ENCODE assay signal across 9 mouse cellular contexts in genomic region chr12:85662896-85663295, GRCm38 (mm10). TPM values are rescaled to one million over a fixed set of nuclear protein-coding genes. Genes with fewer than 3 reads are reported as not detected.
DNase-seq lines count a peak whose midpoint lies in the region; ATAC-seq and TF ChIP-seq lines count a peak whose summit lies in the region.
"Had no signal": no experiment of that assay in that cellular context is flagged by ENCODE, and none has a peak within 500 bp of the region (broad histone marks: within the 10 kb centered on the region; RNA-seq: fewer than 3 reads in every experiment).

No protein-coding gene starts in this region.

- peak; percentile 56; the same call in 1 of the 2 replicates for ATAC-seq in lung, embryonic 15.5 days (ENCODE audit: borderline replicate concordance, extremely low read depth, low FRiP score, low TSS enrichment)

- TF ChIP-seq RAD21 in CH12.LX (IDR thresholded peaks at IDR 0.05; ENCODE audit: low read depth, low read length), result peak; percentile 95

- intact Hi-C loops in heart, postnatal 10 days (cut with DNase I), result loop anchor here (1.0 kb wide), 2 partner anchors 155 to 167 kb away; no protein-coding TSS in a partner anchor

- TF ChIP-seq CTCF in CH12.LX (conservative IDR thresholded peaks at IDR 0.05 in 1 of 2, IDR thresholded peaks at IDR 0.05 in 1 of 2; ENCODE audit: low read depth in 2 of 2, low read length in 2 of 2), result peak; percentile 30 to 92; a peak in 2 of 4 replicates

- no peak overlapping the region for H3K9ac ChIP-seq in CH12.LX (ENCODE audit: insufficient read depth, low read depth)
- no peak overlapping the region for H3K9ac ChIP-seq in lung, embryonic 15.5 days
- H3K9ac ChIP-seq: heart, embryonic 15.5 days had no signal

- H3K36me3 ChIP-seq in CH12.LX (replicated peaks in 1 of 2; ENCODE audit: control insufficient read depth in 1 of 2, insufficient read depth in 1 of 2, low read length in 1 of 2), result no peaks in the 10 kb centered on the region
- no peaks in the 10 kb centered on the region for H3K36me3 ChIP-seq in lung, embryonic 15.5 days
- H3K36me3 ChIP-seq: heart, embryonic 15.5 days had no signal

- dilution Hi-C loops in CH12.LX (cut with MboI; ENCODE audit: extremely low pct_ligation_motif_present, extremely low pct_unique_long_range_greater_than_20kb, low sequenced_read_pairs), result no loop called here

- no peak for TF ChIP-seq POLR2A in CH12.LX (IDR thresholded peaks at IDR 0.05; ENCODE audit: low read depth, low read length)

- peak; percentile 77 for DNase-seq in CH12.LX (ENCODE audit: extremely low read depth)
- DNase-seq in adrenal gland, postnatal 10 days, result peak; percentile 81
- peak; percentile 78 for DNase-seq in embryo, embryonic 9.5 days (ENCODE audit: extremely low spot score)
- peak; percentile 80 to 89 for DNase-seq in heart, postnatal 10 days
- peak; percentile 86 for DNase-seq in layer of hippocampus, adult 11-12 months (ENCODE audit: low spot score)
- DNase-seq in ovary, adult 18-20 months (ENCODE audit: low spot score), result peak; percentile 45
- DNase-seq in thymus, postnatal 10 days (ENCODE audit: low spot score in 2 of 2), result peak; percentile 51 to 78

- TF ChIP-seq EP300 in CH12.LX (IDR thresholded peaks at IDR 0.05; ENCODE audit: low read length), result no peak

- no peaks in the 10 kb centered on the region for H3K79me2 ChIP-seq in CH12.LX (replicated peaks; ENCODE audit: control insufficient read depth, extremely low read depth, insufficient read depth, poor library complexity, severe bottlenecking)

- in situ Hi-C loops in CH12.LX (cut with MboI; ENCODE audit: low pct_ligation_motif_present, low pct_unique_long_range_greater_than_20kb, low sequenced_read_pairs), result loop anchor here (25.0 kb wide), 1 partner anchor 501 kb away; the partner anchor contains the start of gene Rps6kl1

- H3K4me2 ChIP-seq in CH12.LX (ENCODE audit: insufficient read depth, low read depth, poor library complexity, severe bottlenecking), result no peak overlapping the region
- H3K4me2 ChIP-seq in lung, embryonic 15.5 days, result no peak overlapping the region
- H3K4me2 ChIP-seq: heart, embryonic 15.5 days had no signal

- H3K27me3 ChIP-seq in CH12.LX (replicated peaks), result no peaks in the 10 kb centered on the region
- H3K27me3 ChIP-seq in lung, embryonic 15.5 days, result no peaks in the 10 kb centered on the region
- H3K27me3 ChIP-seq: heart, embryonic 15.5 days had no signal

- no peak overlapping the region for H3K27ac ChIP-seq in CH12.LX (ENCODE audit: insufficient read depth, low read depth)
- H3K27ac ChIP-seq in lung, embryonic 15.5 days, result no peak overlapping the region
- H3K27ac ChIP-seq: heart, embryonic 15.5 days had no signal

- H3K4me1 ChIP-seq in CH12.LX (ENCODE audit: control insufficient read depth in 1 of 2, insufficient read depth in 2 of 2), result peaks cover 32 to 55% of the 10 kb centered on the region in 2 experiments
- H3K4me1 ChIP-seq in lung, embryonic 15.5 days, result peaks cover 3% of the 10 kb centered on the region; the same call in 1 of the 2 replicates

- peaks cover 2% of the 10 kb centered on the region for H3K9me3 ChIP-seq in CH12.LX (replicated peaks; ENCODE audit: low read length)
- H3K9me3 ChIP-seq in lung, embryonic 15.5 days, result no peaks in the 10 kb centered on the region
- H3K9me3 ChIP-seq: heart, embryonic 15.5 days had no signal

- WGBS in lung, embryonic 15.5 days, result 12% methylated on average over 9 of the region's 9 CpGs

- H3K4me3 ChIP-seq in CH12.LX (replicated peaks in 1 of 3; ENCODE audit: low read depth in 2 of 3, low read length in 2 of 3, poor library complexity in 1 of 3), result no peak overlapping the region
- H3K4me3 ChIP-seq in lung, embryonic 15.5 days, result no peak overlapping the region
- H3K4me3 ChIP-seq: heart, embryonic 15.5 days had no signal

TF ChIP-seq in CH12.LX, 34 proteins besides CTCF, POLR2A, EP300 and RAD21:
- TF ChIP-seq MAZ (IDR thresholded peaks at IDR 0.05; ENCODE audit: low read depth, low read length), result 0 out of 2 replicates have a peak, but pooled peaks have one; percentile 38
- TF ChIP-seq IRF4 (IDR thresholded peaks at IDR 0.05; ENCODE audit: low read depth, low read length), result peak; percentile 54; the same call in 1 of the 2 replicates
- no peak for TF ChIP-seq USF1 (IDR thresholded peaks at IDR 0.05; ENCODE audit: low read depth, low read length)
- TF ChIP-seq POLR2AphosphoS2 (IDR thresholded peaks at IDR 0.05; ENCODE audit: low read depth, low read length), result no peak
- TF ChIP-seq TBP (conservative IDR thresholded peaks at IDR 0.05; ENCODE audit: low read depth, low read length), result no peak
- TF ChIP-seq ETS1 (conservative IDR thresholded peaks at IDR 0.05; ENCODE audit: low read depth, low read length), result no peak
- no peak for TF ChIP-seq JUN (IDR thresholded peaks at IDR 0.05; ENCODE audit: insufficient read depth, low read depth, low read length)
- 0 out of 2 replicates have a peak, but pooled peaks have one; percentile 18 for TF ChIP-seq MEF2A (IDR thresholded peaks at IDR 0.05; ENCODE audit: borderline replicate concordance, low read depth, low read length)
- TF ChIP-seq MYC (IDR thresholded peaks at IDR 0.05; ENCODE audit: low read depth, low read length), result peak; percentile 69
- TF ChIP-seq KAT2A (IDR thresholded peaks at IDR 0.05; ENCODE audit: insufficient replicate concordance, low read length), result no peak
- peak; percentile 19; the same call in 1 of the 2 replicates for TF ChIP-seq TCF12 (IDR thresholded peaks at IDR 0.05; ENCODE audit: low read depth, low read length)
- no peak for TF ChIP-seq USF2 (conservative IDR thresholded peaks at IDR 0.05; ENCODE audit: low read depth, low read length)
- TF ChIP-seq PAX5 (IDR thresholded peaks at IDR 0.05; ENCODE audit: low read length), result no peak
- no peak for TF ChIP-seq E2F4 (IDR thresholded peaks at IDR 0.05; ENCODE audit: insufficient replicate concordance, low read depth, low read length)
- TF ChIP-seq CHD1 (IDR thresholded peaks at IDR 0.05; ENCODE audit: low read depth, low read length), result no peak
- TF ChIP-seq CHD2 (IDR thresholded peaks at IDR 0.05; ENCODE audit: low read length), result no peak
- no peak for TF ChIP-seq ZMIZ1 (IDR thresholded peaks at IDR 0.05; ENCODE audit: low read depth, low read length)
- TF ChIP-seq BHLHE40 (IDR thresholded peaks at IDR 0.05; ENCODE audit: low read depth, low read length), result 0 out of 2 replicates have a peak, but pooled peaks have one; percentile 7
- peak; percentile 94 for TF ChIP-seq SMC3 (IDR thresholded peaks at IDR 0.05; ENCODE audit: low read depth, low read length)
- no peak for TF ChIP-seq MAFK (IDR thresholded peaks at IDR 0.05; ENCODE audit: insufficient replicate concordance, low read length)
- no peak for TF ChIP-seq ZNF384 (IDR thresholded peaks at IDR 0.05; ENCODE audit: low read depth, low read length)
- TF ChIP-seq SIN3A (IDR thresholded peaks at IDR 0.05; ENCODE audit: low read length), result peak; percentile 65; the same call in 1 of the 2 replicates
- TF ChIP-seq MAX (IDR thresholded peaks at IDR 0.05; ENCODE audit: low read length), result peak; percentile 62; the same call in 1 of the 2 replicates
- no peak for TF ChIP-seq NRF1 (IDR thresholded peaks at IDR 0.05; ENCODE audit: low read depth, low read length)
- TF ChIP-seq MXI1 (IDR thresholded peaks at IDR 0.05; ENCODE audit: low read depth, low read length), result no peak; the same call in 1 of the 2 replicates
- 0 out of 2 replicates have a peak, but pooled peaks have one; percentile 49 for TF ChIP-seq RCOR1 (conservative IDR thresholded peaks at IDR 0.05; ENCODE audit: low read depth, low read length)
- peak; percentile 87 for TF ChIP-seq ZC3H11A (IDR thresholded peaks at IDR 0.05; ENCODE audit: low read depth, low read length)
- no peak for TF ChIP-seq HCFC1 (IDR thresholded peaks at IDR 0.05; ENCODE audit: low read depth, low read length)
- TF ChIP-seq GABPA (IDR thresholded peaks at IDR 0.05; ENCODE audit: insufficient replicate concordance, low read depth, low read length), result no peak
- no peak for TF ChIP-seq UBTF (IDR thresholded peaks at IDR 0.05; ENCODE audit: low read depth, low read length)
- TF ChIP-seq JUND (conservative IDR thresholded peaks at IDR 0.05; ENCODE audit: low read depth, low read length), result no peak
- no peak for TF ChIP-seq ZKSCAN1 (IDR thresholded peaks at IDR 0.05; ENCODE audit: borderline replicate concordance, low read depth, low read length)
- no peak for TF ChIP-seq ELF1 (IDR thresholded peaks at IDR 0.05; ENCODE audit: low read depth, low read length)
- TF ChIP-seq NELFE (IDR thresholded peaks at IDR 0.05; ENCODE audit: low read depth, low read length), result peak; percentile 51; the same call in 1 of the 2 replicates

RNA-seq across cellular contexts. Expression of gene Batf, which starts 23.6 kb away (rescaled TPM):
- total RNA-seq in CH12.LX (2012; rRNA removed) (137 and 141 TPM in 2 replicates), CH12.LX (2014; rRNA removed) (128 and 142 TPM in 2 replicates)
- polyA plus RNA-seq in CH12.LX (2012; ENCODE audit: insufficient read length, low read depth), result 89.2 and 104 TPM in 2 replicates
- total RNA-seq in adrenal gland, postnatal 10 days (2021), result 1 to 10 TPM; 1.2 to 1.6 TPM
- total RNA-seq in heart, postnatal 10 days (2021), result 1 to 10 TPM in 1 of 2 experiments, under 1 TPM in 1; 0.93 to 1.1 TPM
- 2.9 and 3.8 TPM in 2 replicates for polyA plus RNA-seq in lung, embryonic 15.5 days (2015; fragmentation: Nextera tagmentation; extraction: Ambion mirVana)

Comparison
In these comparisons a context has a peak if more than half of its experiments do, and no peak if none do; other contexts are left out.
1. RNA of gene Batf, which starts 23.6 kb away (total RNA-seq): 128 to 142 TPM in CH12.LX; 1.2 to 1.6 TPM in adrenal gland, postnatal 10 days and 0.93 to 1.1 TPM in heart, postnatal 10 days; every median in the first group is over 10 times any median in the second.
2. Peak in every context shown above with its lines, with median percentiles within 50 percentile points of each other: DNase-seq.